Mouse (Mus musculus) ES-Bruce4 (cell line): ENCODE results near the gene Ostm1.

Experiments
- CTCF ChIP-seq: IDR thresholded peaks from one replicate; pipeline ENCODE4 v1.8.1; 2011; ENCODE audit warnings: low read depth, low read length
- POLR2A ChIP-seq: IDR thresholded peaks from one replicate; pipeline ENCODE4 v1.8.1; 2011; ENCODE audit warnings: low read length; ENCODE audit not compliant: insufficient read depth

GRCm38 (mm10) chr10:42692794-42693193 is 109.2 kb downstream of the Ostm1 start:
- TF ChIP-seq POLR2A (no peak), CTCF (no peak)
